8 mouse cellular contexts compared by ENCODE assay signal in the genomic region with DNA sequence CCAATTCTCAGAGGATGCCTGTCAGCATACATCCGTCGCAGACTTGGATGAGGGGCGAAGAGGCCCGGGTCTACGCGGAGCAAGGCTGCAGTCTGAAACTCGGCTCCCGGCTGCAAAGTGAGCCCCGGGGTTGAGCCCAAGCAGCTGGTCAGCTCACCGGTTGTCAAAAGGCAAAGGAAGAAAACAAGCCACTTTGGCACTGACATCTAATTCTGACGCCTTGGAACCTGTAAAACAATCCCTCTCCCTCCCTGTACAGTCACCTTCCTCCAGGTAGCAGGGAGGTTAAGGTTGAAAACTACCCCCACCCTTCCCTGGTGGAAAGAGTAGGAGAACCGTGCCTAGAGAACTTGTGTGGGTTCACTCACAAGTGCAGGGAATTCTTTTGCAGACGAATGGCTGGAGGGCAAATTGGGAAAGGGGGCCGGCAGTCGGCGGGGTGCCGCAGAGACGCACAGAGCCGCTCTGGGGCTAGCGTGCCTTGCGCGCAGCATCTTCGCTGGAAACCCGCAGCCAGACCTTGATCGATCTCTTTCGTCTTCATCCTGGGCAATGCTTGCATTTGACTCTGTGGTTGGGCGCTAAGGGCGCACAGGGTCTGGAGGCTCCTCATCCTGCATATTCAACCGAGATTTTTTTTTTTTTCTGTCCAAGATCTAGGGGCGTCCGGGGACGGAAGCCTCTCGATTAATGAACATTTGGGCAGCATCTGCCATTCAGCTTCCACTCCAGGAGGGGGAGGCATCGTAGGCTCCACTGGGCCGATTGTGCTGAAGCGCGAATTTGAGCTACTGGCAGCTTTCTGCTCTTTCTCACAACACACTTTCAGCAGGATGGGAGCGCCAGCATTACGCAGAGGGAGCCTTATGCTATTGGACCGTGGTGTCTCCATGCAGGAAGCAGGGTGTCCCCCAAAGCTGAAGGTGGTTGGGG. TPM values are rescaled to one million over a fixed set of nuclear protein-coding genes. Genes with fewer than 3 reads are reported as not detected.
DNase-seq lines count a peak whose midpoint lies in the region; ATAC-seq and TF ChIP-seq lines count a peak whose summit lies in the region.

No protein-coding gene starts in this region.

- peak; percentile 95 for ATAC-seq in forebrain, postnatal 0 days
- ATAC-seq in liver, embryonic 13.5 days (ENCODE audit: low read depth) = no peak

- H3K9me3 ChIP-seq in forebrain, postnatal 0 days (ENCODE audit: low read length) = no peaks in the 10 kb centered on the region
- no peaks in the 10 kb centered on the region for H3K9me3 ChIP-seq in liver, embryonic 13.5 days (replicated peaks)

- H3K27ac ChIP-seq in forebrain, postnatal 0 days (ENCODE audit: low read depth, low read length) = no peak overlapping the region
- H3K27ac ChIP-seq in liver, embryonic 13.5 days = no peak overlapping the region

- under 1% methylated on average over 40 of the region's 40 CpGs for WGBS in forebrain, postnatal 0 days
- WGBS in liver, embryonic 13.5 days (ENCODE audit: insufficient replicate concordance) = 2% methylated on average over 40 of the region's 40 CpGs

- TF ChIP-seq CTCF in forebrain, postnatal 0 days (IDR thresholded peaks at IDR 0.05; ENCODE audit: low read depth) = peak; percentile 60

- H3K9ac ChIP-seq in forebrain, postnatal 0 days = peak overlapping the region; percentile 44
- H3K9ac ChIP-seq in liver, embryonic 13.5 days = no peak overlapping the region

- H3K4me2 ChIP-seq in forebrain, postnatal 0 days (ENCODE audit: low read depth) = peak overlapping the region; percentile 85
- peak overlapping the region; percentile 60 for H3K4me2 ChIP-seq in liver, embryonic 13.5 days

- H3K27me3 ChIP-seq in forebrain, postnatal 0 days (ENCODE audit: insufficient read depth, low read length) = no peaks in the 10 kb centered on the region
- peaks cover 26% of the 10 kb centered on the region for H3K27me3 ChIP-seq in liver, embryonic 13.5 days

- 0 out of 2 replicates have a peak, but pooled peaks cover 6% of the 10 kb centered on the region for H3K4me1 ChIP-seq in forebrain, postnatal 0 days (ENCODE audit: insufficient read depth)
- H3K4me1 ChIP-seq in liver, embryonic 13.5 days (replicated peaks) = no peaks in the 10 kb centered on the region; the same call in 1 of the 2 replicates

- no peaks in the 10 kb centered on the region for H3K36me3 ChIP-seq in forebrain, postnatal 0 days (ENCODE audit: insufficient read depth)
- H3K36me3 ChIP-seq in liver, embryonic 13.5 days = no peaks in the 10 kb centered on the region

- H3K4me3 ChIP-seq in forebrain, postnatal 0 days (ENCODE audit: low read depth, low read length) = peak overlapping the region; percentile 47
- H3K4me3 ChIP-seq in liver, embryonic 13.5 days (replicated peaks) = peak overlapping the region; percentile 45

- DNase-seq in adrenal gland, postnatal 14 days = peak; percentile 8
- no peak for DNase-seq in adrenal gland, postnatal 4 days (ENCODE audit: low spot score in 2 of 2)
- peak; percentile 83 to 90 for DNase-seq in cerebellum, adult 18-20 months
- peak; percentile 84 for DNase-seq in forebrain, postnatal 0 days
- DNase-seq in kidney, postnatal 4 days = peak; percentile 42 to 62
- DNase-seq in liver, embryonic 13.5 days = no peak
- DNase-seq in retina, adult 2 months (ENCODE audit: low read depth, low spot score) = peak; percentile 25
- no peak for DNase-seq in spleen, postnatal 10 days (ENCODE audit: low spot score in 2 of 2)

RNA-seq across cellular contexts. Expression of gene Sptssb, which starts 1.1 kb away (rescaled TPM):
- not detected in 2 replicates for total RNA-seq in adrenal gland, postnatal 14 days (2021)
- total RNA-seq in adrenal gland, postnatal 4 days (2021) = not detected
- 0.62 and 0.67 TPM in 2 replicates for total RNA-seq in forebrain, postnatal 0 days (2014; rRNA removed)
- polyA plus RNA-seq in forebrain, postnatal 0 days (2015; fragmentation: Nextera tagmentation; extraction: Ambion mirVana) = 0.65 and 1.3 TPM in 2 replicates
- 0.50 and 0.85 TPM in 2 replicates for polyA plus RNA-seq in liver, embryonic 13.5 days (2015; fragmentation: Nextera tagmentation; extraction: Ambion mirVana)

Comparison
In these comparisons a context has a peak if more than half of its experiments do, and no peak if none do; other contexts are left out.
1. DNase-seq: peak in adrenal gland, postnatal 14 days (single experiment), cerebellum, adult 18-20 months (2 of 2), forebrain, postnatal 0 days (single experiment), kidney, postnatal 4 days (2 of 2) and retina, adult 2 months (single experiment); none in adrenal gland, postnatal 4 days (0 of 2), liver, embryonic 13.5 days (single experiment) and spleen, postnatal 10 days (0 of 2).